Mouse (Mus musculus) urinary bladder, adult 18-20 months (tissue): ENCODE results near the gene Arl6ip5.

ENCODE experiments used
- DNase-seq, 2 experiments: peaks; one replicate each; pipeline ENCODE4 v3.0.0; 2022; ENCODE audit warnings: low spot score in 2 of 2, mixed read lengths in 2 of 2

The Arl6ip5 gene

DNA sequence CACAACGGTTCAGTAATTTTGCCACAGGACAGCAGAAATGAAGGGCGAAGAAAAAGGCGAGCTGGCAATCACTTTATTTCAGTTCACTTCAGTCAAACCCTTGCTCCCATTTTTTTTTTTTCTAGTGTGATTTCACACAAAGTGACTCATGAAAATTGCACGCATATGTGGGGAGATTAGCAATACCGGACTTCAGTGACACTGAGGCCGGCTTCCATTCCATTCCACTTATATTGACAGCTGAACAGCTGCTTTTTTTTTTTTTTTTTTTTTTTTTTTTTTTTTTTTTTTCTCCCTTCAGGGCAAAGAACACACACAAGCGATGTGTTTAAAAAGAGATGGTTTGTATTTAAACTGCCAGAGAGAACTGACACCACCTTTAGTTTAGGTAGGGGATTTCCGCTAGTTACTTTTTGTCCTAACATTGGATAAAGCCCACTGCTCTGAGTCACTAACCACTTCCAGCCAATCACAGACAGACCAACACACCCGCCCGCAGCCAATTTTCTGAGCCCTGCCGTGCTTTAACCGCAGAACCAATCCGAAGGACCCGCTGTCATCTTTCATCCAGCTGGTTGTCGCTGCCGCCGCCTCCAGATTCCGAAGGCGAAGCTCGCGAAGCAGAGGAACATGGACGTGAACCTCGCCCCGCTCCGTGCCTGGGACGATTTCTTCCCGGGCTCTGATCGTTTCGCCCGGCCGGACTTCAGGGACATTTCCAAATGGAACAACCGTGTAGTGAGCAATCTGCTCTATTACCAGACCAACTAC is at the start of gene Arl6ip5:
Gene Arl6ip5 (plus strand): TSS at position 499 of the 771 bp plus-strand sequence.
- DNase-seq, result peak; percentile 74 to 85

DNA sequence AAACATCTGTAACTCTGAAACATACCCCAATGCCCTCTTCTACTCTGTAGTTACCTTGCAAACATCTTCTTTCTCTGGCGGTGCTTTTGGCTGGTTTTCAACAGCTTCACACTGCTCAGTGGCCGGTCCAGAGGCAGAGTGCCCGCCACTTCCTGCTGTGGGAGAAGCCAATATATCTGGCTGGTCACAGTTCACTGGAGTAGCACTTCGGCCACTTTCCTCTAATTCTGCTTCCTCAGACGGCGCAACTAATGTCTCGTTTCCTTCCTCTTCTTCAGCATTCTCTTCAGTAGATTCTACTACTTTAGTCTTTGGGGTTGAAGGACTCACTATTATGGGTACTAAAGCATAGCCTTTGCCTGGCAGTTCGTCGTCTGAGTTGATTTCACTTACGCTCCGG is 34.8 kb upstream of the Arl6ip5 start:
- DNase-seq, result no peak

DNA sequence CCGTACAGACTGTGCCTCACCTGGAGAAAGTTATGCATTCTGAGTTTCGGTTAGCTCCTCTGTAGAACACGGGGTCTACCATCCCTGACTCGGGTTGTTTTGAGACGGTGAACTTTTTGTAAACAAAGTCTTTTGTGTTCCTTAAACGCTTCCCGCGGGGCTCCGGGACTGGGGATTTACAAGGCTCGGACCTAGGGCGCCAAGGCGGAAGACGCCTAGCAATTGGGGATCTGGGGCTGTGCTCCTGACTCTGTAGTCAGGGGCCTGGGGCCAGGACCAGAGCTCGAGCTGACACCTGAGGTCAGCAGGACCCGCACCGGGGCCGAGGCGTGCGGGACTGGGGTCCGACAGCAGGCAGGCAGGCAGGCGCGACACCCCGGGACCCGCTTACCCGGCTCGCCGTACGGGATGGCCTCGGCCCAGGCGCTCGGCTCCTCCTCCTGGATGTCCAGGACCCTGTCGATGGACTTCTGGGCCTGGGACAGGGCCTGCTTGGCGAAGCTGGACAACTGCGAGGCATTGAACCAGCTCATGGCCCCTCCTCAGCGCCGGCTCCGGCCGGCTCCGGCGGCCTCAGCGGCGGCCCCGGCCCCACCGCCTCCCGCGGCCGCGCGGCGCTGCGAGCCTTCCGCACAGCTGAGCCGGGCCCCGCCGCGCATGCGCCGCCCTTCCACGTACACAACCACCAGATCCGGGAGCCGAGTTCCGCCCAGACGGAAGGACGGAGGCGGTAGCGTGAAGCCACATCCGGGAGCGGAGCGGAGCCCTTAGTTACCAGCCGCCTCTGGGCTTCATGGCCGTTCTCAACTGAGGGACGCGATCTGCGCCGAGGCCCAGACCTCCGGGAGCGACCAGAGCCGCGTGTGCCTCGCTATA is 31.8 kb upstream of the Arl6ip5 start, which contains the start of gene Tmf1:
Gene Tmf1 (minus strand): TSS at position 632 of the 876 bp plus-strand sequence.
- DNase-seq, result peak; percentile 88 to 91

DNA sequence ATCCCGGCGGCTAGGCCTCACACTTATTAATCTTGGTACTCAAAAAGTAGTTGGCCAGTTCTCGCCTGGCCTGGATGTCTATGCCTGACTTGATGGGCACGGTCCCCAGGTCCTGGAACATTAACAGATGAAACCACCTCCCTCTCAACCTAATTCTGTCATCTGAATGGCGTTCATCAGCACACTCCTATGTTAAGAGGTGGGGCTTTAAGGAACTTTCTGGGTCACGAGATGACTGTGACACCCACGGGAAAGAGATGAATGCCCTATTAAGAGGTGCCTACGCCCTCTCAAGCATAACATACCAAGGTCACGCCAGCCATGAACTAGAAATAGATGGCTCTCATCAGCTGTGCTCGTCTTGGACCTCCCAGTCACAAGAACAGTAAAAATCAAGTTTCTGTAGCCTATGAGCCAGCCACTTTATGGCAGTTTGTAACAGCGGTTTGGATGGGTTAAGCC is 31.1 kb upstream of the Arl6ip5 start:
- no peak for DNase-seq

DNA sequence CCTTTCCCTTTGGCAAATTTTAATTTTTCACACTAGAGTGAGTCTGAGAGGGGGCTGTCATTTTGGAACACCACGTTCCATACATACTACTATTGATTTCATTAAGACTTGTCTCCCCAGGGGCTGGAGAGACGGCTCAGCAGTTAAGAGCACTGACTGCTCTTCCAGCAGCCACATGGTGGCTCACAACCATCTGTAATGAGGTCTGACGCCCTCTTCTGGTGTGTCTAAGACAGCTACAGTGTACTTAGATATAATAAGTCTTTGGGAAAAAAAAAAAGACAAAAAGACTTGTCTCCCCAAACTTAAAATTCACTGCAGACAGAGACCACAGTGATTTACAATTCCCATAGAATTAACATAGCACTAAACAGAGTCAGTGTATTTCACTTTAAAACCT is 10.1 kb upstream of the Arl6ip5 start:
- DNase-seq, result no peak

DNA sequence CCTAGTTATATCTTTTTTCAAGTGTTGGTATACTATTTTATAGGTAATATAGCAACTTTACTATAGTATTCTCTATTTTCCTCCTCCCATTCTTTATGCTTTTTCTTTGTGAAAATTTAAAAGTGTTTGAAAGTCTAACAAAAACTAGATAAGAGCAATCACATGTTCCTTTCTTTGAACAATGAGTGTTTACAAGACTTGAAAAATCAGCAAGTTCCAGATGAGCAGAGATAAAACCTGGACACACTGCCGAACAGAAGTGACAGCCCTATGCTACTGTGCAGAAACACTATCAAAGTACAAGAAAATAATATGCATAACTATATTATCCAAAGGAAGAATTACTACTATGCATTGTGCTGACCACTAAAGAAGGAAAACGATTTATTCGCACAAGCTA is 8.0 kb upstream of the Arl6ip5 start:
- no peak for DNase-seq

DNA sequence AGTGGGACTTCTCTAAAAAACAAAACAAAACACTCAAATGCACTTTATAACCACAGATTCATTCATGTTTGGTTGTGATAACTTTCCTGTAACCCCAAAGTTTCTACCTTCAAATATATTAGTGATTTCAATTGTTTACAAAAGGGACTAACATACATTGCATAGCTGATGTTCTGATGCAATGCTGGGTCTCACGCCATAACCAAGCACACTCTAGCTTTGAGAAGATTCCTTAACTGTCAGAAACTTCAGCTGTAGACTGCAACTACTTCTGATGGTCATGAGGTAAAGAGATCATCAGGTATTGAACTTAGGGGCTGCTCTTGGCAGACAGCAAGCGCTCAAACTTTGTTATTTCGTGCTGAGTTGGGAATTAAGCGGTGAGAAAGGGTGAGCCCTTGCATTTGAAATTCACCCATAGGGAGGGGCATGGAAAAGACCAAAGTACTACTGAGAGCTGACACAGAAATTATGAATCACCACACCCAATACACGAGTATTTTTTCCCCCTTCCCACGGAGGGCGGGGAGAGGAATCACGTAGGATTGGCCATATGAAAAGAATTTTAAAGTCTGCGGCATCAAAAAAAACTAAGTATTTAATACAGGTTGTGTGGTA is 6.1 kb upstream of the Arl6ip5 start:
- DNase-seq, result no peak

DNA sequence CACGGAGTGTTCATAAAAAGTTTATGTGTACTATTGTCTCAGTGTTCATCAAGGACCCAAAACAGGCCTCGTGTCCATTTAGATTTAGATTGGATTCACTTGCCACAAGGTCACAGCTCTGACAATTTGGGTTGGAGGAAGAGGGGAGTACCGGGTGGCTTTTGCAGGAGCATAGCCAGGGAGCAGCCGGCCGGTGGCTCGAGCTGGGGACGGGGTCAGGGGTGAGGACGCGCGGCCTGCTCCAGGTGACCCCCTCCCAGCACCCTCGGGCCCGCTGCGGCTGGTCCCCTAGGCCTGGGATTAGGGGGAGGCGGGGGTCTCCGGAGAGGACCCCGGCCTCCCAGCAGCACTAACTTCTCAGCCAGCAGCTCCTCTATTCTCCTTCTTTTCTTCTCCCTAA is 5.5 kb upstream of the Arl6ip5 start:
- DNase-seq, result no peak

DNA sequence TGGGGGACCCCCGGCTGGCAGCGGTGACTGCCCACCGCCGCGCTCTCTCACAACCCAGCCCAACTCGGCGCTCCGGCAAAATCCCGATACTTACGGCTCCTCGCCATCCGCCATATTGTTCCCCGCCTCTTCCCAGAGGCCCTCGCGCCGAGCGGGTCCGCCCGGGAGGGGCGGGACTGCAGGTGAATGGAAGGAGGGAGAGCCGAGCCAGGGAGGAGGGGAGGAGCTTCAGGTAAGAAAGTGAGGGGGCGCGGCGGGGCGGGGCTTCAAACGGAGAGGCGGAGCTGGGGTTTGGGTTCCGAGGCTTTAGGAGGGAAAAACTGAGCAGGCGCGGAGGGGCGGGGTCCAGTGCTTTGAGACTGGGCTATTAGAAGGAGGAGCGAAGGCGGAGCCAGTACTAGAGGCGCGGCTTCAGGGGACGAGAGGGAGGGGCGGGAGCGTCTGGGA is 5.0 kb upstream of the Arl6ip5 start, which contains the start of gene Uba3:
Gene Uba3 (minus strand): TSS at position 209 of the 447 bp plus-strand sequence.
- peak; percentile 99 to 100 for DNase-seq

DNA sequence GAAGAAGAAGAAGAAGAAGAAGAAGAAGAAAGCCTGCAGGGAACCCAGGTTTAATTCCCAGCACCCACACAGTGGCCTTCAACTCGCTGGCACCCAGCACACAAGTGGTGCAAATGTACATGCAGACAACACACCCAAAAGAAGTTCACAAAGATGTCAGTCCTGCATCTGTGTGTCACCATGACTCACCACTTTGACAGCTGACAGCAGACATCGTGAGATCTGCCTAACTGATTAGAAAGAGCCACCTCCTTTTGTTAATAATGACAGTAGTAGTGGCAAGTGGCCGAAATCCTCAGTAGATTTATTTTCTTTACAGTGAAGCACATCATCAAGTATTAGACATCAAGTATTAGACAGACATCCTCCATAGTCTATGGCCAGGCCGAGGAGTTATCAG is 3.4 kb upstream of the Arl6ip5 start:
- no peak for DNase-seq

DNA sequence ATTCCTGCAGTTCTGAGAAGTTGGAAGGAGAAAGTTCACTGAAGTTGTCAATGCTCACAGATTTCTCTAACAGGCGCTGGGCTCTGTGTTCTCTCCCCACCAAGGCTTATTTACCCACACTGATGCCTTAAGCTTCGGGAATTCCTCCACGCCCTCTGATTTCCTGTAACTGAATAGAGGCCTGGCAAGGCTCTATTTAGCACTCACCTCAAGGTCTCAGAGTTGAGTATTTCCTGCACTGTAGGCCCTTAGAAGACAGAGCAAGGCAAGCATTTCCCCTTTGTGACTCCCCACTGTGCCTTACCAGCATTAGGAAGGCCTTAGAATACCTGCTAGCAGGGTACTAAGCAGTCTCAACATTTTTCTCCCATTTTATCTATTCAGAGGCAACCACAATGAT is 2.1 kb upstream of the Arl6ip5 start:
- no peak for DNase-seq

DNA sequence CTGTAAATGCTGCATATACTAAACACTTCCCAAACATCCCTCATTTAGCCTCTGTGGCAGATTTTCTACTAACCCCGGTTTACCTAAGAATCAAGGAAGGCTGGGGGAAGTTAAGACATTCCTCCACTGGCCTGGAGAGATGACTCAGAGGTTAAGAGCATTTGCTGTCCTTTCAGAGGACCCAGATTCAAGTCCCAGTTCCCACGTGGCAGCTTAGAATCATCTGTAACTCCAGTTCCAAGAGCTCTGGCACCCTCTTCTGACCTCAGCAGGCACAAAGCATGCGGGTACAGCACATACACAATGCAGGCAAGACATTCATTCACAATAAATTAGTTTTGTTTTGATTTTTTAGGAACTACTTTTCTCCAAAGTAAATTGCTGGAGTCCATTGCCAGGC is 1.3 kb upstream of the Arl6ip5 start:
- no peak for DNase-seq

DNA sequence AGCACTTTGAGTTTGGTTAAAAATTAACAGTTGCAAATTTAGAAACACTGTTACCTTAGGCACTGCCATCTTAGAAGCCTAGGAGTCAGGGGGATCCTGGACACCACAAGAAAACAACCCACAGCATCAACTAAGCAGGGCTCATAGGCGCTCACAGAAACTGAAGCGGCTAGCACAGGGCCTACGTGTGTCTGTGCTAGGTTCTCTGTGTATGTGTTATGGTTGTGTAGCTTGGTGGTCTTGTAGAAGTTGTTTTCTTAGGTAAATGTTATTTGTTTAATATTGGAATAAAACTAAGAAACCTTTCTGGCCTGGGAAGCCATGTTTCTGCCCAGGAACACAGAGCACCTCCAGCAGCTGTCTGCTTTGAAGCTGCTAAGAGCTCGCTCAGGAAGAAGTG is 738 bp upstream of the Arl6ip5 start:
- no peak for DNase-seq

DNA sequence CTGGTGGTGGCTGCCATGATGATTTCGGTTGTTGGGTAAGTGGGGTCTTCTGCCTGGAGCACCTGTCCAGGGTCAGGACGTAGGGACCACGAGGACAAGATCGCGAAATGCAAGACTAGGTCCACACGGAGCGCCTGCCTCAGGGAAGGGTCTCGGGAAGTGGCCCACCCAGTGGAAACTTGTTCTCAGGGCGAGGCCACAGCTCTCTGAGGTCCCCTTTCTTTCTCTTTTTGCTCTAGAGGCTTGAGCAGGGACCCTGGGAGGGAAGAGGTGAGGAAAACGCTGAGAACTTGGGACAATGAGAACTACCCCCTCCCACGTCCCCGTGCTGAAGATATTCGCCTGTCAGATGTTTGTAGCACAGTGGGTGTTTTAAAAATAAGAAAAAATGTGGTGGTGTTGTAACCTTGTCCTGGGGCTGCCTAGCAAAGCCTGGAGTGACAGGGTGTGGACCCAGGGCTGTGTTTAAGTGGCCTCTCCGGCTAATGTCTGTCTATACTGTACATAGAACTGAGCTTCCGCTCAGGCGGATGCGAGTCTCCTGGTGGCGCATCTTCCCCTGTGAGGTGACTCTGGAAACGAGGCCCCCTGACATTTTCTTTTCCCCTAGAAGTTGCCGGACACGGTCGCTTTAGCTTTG is 593 bp downstream of the Arl6ip5 start:
- DNase-seq, result no peak

DNA sequence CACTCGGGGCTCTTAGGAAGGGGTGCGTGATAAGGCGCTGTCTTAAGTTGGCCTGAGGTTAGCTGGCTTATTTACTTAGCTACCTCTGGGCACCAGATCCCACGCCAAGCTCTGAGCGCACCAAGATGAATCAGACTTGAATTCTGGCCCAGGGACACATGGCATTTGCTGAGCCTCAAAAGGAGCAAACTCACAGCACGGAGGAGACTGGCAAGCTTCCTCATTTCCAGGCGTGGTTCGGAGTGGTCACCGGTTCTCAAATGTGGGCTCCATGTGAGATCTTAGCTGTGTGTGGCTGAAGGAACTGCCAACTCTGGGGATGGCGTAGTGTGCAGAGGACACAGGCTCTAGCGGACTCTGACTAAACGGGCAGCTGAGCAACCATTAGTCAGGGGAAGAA is 1.5 kb downstream of the Arl6ip5 start:
- peak; percentile 34 to 59 for DNase-seq

DNA sequence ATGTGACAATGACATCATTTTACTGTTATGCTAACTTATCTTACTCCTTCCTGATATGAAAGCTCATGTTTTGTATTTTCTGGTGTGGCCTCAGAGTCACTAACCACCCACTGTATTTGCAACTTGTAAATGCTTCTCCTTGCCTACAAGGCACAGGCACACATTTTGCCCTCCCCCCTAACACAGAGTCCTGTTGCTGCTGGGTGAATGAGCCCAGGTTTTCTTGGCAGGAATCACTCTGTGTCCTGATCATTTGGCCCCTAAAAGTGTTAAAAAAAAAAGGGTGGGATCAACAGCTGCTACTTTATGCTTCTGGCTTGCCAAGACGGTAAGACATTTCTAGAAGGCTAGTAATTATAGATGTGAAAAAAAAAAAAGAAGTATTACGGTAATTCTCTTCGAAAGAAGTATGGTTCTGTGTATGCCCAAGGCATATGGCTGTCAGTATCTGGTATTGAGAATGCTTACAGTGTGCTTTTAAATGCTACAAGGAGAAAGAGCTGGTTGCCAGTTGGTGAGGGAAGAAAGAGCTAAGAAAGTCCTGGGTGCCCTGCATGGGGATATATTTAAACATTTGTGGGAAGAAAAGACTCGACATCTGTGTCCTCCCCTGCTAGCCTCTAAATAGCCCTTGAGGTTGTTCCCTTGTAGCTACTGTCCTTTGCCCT is 5.8 kb downstream of the Arl6ip5 start:
- no peak for DNase-seq

DNA sequence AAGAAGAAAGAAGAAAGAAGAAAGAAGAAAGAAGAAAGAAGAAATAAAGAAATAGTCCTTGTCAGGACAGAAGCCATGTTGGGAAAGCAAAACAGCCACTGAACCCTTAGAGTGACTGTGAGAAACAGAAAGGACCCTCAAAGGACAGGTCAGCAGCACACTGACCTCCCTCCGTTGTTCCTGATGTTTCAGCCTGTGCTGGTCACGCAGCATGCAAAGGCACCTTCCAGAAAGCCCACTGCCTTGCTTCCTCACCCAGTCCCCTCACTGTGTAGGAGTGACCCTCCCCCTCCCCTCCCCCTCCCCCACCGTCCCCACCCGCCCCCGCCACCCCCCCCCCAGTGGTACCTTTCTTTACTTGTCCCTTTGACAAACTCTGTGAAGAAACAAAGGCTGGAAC is 10.2 kb downstream of the Arl6ip5 start:
- DNase-seq, result no peak

DNA sequence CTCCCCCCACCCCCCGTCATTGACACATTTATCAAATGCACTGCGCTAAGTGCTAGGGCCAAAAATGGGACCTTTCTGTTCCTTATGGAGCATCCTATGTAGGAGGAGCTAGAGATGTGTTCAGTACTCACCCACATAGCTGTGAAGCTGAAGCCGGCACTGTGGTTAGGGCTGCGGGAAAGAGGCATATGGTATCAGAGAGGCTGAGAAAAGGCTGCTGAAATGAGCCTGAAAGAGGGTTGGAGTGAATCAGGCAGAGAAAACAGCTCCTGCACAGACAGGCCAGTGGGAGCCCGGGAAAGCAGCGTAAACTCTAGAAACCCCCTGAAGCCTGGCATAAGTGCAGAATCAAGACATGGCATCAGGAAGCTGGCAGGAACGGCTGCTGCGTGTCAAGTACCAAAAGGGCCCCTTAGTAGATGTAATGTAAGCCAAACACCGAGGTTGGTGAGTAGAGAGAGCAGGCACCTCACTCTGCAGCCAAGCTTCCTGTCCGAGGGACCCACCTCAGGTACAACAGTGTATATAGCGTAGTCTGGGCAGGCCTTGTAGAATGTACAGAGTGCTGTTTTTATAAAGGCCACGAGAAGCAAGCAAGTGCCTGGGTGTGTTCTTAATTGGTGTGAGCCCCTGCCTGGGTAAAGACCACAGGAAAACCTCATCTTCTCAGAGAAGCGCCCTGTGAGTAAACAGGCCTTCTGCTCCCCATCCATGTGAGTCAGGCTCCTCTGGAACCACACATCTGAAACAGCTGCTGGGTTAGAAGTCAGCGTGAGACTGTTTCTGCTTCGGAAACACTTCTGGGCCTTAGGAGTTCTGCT is 10.9 kb downstream of the Arl6ip5 start:
- DNase-seq, result no peak

DNA sequence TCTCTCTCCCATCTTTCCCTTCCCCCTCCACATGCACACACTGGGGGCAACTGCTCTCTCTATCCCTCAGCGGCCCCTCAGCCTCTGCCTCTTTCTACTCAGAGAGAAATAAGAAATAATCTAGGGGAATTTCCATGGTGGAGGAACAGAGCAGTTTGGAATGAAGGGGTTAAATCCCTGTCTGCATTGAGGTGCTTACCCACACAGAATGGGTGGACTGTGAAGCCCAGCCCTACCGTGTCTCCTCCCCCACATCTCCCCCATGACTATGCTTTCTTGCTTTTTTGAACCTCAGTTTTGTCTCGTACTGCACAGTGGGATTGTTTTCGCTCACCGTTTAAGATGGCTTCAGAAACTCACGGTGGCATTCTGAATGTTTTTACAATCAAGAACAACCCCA is 11.8 kb downstream of the Arl6ip5 start:
- DNase-seq, result no peak

DNA sequence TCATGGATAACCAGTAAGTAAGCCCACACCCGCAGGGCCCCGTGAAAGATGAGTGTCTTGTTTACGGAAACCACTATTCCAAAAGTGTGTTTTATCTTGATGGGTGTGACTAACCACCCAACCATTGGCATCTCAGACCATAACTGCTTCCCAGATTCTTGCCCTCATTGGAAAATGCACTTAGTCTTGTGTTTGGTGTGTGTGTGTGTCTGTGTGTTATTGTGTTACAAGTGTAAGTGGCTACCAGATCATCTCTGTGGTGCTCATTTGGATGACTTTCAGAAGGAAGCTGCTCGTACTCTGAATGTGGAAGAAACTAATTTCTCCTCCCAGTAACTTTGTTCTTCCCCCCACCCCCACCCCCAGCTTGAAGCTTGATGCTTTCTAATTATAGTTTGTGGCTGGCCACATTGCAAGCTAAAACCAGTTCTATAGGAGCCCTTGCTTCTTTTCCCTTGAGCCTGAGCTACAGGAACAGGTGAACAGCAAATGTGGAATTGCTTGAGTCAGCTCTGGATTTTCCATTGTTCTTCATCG is 12.5 kb downstream of the Arl6ip5 start:
- DNase-seq, result no peak
